Mouse (Mus musculus): ENCODE measurements around the gene Pcyt2.

DNA sequence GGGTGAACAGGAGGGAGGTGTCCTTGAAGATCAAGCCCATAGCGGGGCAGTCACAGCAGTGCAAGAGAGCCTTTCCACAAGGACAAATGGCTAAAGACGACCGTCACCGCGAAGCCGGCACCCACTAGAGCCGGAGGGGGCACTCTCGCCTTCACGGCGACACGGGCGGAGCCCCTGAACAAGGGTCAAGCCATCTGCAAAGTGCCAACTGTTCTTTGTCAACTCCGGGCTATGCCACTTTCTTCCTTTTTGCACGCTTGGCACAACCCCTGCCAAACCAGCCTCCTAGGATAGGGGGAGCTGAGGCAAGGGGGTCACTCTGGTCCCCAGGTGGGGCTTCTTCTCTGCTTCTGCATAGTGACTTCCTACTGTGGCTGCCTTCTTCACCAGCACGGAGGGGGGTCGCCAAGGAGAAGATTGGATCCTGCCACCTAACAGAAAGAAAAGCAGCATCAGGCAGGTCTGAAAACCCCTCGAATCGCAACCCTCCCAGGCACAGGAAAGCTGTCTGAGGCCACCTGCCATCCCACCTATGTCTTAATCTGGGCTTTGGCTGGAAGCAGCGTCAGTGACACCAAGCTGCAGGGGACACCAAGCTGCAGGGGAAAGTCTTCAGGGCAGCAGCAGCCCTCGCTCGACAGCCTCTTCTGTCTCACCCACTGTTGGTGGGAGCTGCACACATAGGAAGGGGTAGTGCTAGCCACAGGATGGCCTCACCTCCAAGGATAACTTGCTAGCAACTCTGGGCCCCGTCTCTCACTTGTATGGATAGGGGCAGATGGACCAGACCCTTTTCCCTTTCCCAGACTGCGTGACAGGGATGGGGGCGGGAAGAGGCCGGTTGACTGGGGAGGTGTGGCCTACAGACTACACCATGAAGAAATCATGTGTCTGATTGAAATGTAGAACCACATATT, 1.1 kb upstream of the Pcyt2 start:
- TF ChIP-seq POLR2A (IDR thresholded peaks at IDR 0.05; ENCODE audit: insufficient read depth, low read depth, low read length) (no peak), CTCF (IDR thresholded peaks at IDR 0.05) (no peak)

Data from heart, adult 2 months (tissue).